Mouse (Mus musculus) forebrain, postnatal 0 days (tissue): Measurements from ENCODE around the gene Gimap8. TPM values are rescaled to one million over a fixed set of nuclear protein-coding genes. Genes with fewer than 3 reads are reported as not detected.
"Not testable (repeated sequence)": the region's sequence is repeated elsewhere in the genome, so short reads cannot be mapped to it uniquely, and the experiment has no call there.

Source experiments
- ATAC-seq: fragments of 200-750 bp; cut with Nextera tagmentation; 2 replicates; pipeline ENCODE4 v1.8.0; 2017; ENCODE audit warnings: mild to moderate bottlenecking, moderate library complexity
- DNase-seq: peaks from one replicate; pipeline ENCODE4 v3.0.0-alpha.2; 2015
- H3K27ac ChIP-seq: fragments of 300-500 bp; sonication (generic); 2 replicates; pipeline ENCODE4 v1.5.1; 2014; ENCODE audit warnings: low read depth, mild to moderate bottlenecking, antibody characterized with exemption, low read length, moderate library complexity, mixed read lengths
- H3K27me3 ChIP-seq: fragments of 300-500 bp; sonication (generic); 2 replicates; pipeline ENCODE4 v1.6.1; 2014; ENCODE audit warnings: mild to moderate bottlenecking, low read length, mixed read lengths; ENCODE audit not compliant: insufficient read depth
- H3K36me3 ChIP-seq: fragments of 300-500 bp; sonication (generic); 2 replicates; pipeline ENCODE4 v1.6.1; 2014; ENCODE audit warnings: mild to moderate bottlenecking, moderate library complexity; ENCODE audit not compliant: insufficient read depth
- H3K4me1 ChIP-seq: fragments of 300-500 bp; sonication (generic); 2 replicates; pipeline ENCODE4 v1.6.1; 2014; ENCODE audit warnings: antibody characterized with exemption; ENCODE audit not compliant: insufficient read depth
- H3K4me2 ChIP-seq: fragments of 300-500 bp; sonication (generic); 2 replicates; pipeline ENCODE4 v1.6.1; 2014; ENCODE audit warnings: low read depth, mild to moderate bottlenecking, moderate library complexity
- H3K4me3 ChIP-seq: fragments of 300-500 bp; sonication (generic); 2 replicates; pipeline ENCODE4 v1.5.1; 2014; ENCODE audit warnings: low read depth, low read length, mixed read lengths
- H3K9ac ChIP-seq: fragments of 300-500 bp; sonication (generic); 2 replicates; pipeline ENCODE4 v1.6.1; 2014; ENCODE audit warnings: mild to moderate bottlenecking
- H3K9me3 ChIP-seq: fragments of 300-500 bp; sonication (generic); 2 replicates; pipeline ENCODE4 v1.6.1; 2016; ENCODE audit warnings: low read length
- CTCF ChIP-seq: sonication (generic); IDR thresholded peaks from 2 replicates; pipeline ENCODE4 v1.5.1; 2016; ENCODE audit warnings: antibody characterized with exemption, control low read depth, low read depth
- WGBS: fragments of 180-500 bp; shearing (Covaris S2); extraction: QIAGEN DNeasy Blood & Tissue Kit; methylation state at CpG from one replicate; pipeline ENCODE4 v1.1.7; 2014; 5-methylcytosine and 5-hydroxymethylcytosine counted together
- polyA plus RNA-seq: library from polyadenylated mRNA; unstranded; fragments of >200 nt; fragmentation: Nextera tagmentation; extraction: Ambion mirVana; gene quantifications from 2 replicates; pipeline ENCODE4 v1.2.1, GENCODE M21; 2015
- total RNA-seq: library from RNA; depleted of rRNA; stranded (reverse); fragments of >200 nt; gene quantifications from 2 replicates; pipeline ENCODE4 v1.2.3, GENCODE M21; 2014

Gimap8 gene
- total and polyA plus RNA-seq, 2 experiments from 2014 or later = 0.46 to 2.2 TPM

- no peak for TF ChIP-seq CTCF
- Histone ChIP-seq H3K9ac (no peak overlapping the region), H3K4me3 (no peak overlapping the region), H3K9me3 (no peaks in the 10 kb centered on the region), H3K36me3 (no peaks in the 10 kb centered on the region), H3K4me1 (no peaks in the 10 kb centered on the region), H3K27ac (no peak overlapping the region), H3K4me2 (no peak overlapping the region), H3K27me3 (no peaks in the 10 kb centered on the region)
- DNase-seq (no peak), ATAC-seq (no peak)
- 92% methylated on average over 4 of the region's 4 CpGs for WGBS
These were observed 31.4 kb downstream of the Gimap8 start for GRCm38 (mm10) chr6:48678391-48678790.

DNA sequence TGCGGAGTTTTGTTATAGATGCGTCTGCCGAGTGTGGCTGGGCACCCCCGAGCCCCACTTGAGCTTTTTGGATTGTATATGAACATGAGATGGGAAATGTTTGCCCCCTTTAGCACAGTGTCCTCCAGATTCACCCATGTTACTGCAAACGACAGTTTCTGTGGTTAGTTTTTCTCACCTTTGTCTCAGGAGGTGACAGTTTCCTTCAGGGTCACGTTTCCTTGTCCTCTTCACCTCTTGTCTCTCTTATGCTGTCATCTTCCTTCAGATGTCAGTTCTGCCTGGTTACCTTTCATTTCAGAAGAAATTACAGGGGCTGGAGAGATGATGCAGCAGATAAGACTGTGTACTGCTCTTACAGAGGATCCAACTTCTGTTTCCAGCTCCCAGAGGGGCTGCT is 32.7 kb downstream of the Gimap8 start:
- Histone ChIP-seq H3K9me3 (no peaks in the 10 kb centered on the region), H3K27ac (no peak overlapping the region), H3K4me3 (no peak overlapping the region), H3K9ac (no peak overlapping the region), H3K27me3 (no peaks in the 10 kb centered on the region), H3K36me3 (no peaks in the 10 kb centered on the region), H3K4me2 (no peak overlapping the region), H3K4me1 (no peaks in the 10 kb centered on the region)
- ATAC-seq = no peak
- no peak for DNase-seq
- TF ChIP-seq CTCF = no peak
- 86% methylated on average over 6 of the region's 6 CpGs for WGBS

GRCm38 (mm10) chr6:48680421-48680820 is 33.4 kb downstream of the Gimap8 start:
- no peaks in the 10 kb centered on the region for H3K9me3 ChIP-seq
- no peak for TF ChIP-seq CTCF
- H3K4me2 ChIP-seq = no peak overlapping the region
- DNase-seq (no peak), ATAC-seq (no peak)
- H3K27me3 ChIP-seq = no peaks in the 10 kb centered on the region
- 85% methylated on average over 5 of the region's 5 CpGs for WGBS
- no peak overlapping the region for H3K4me3 ChIP-seq
- no peaks in the 10 kb centered on the region for H3K4me1 ChIP-seq
- H3K27ac ChIP-seq = no peak overlapping the region
- no peaks in the 10 kb centered on the region for H3K36me3 ChIP-seq
- H3K9ac ChIP-seq = no peak overlapping the region

DNA sequence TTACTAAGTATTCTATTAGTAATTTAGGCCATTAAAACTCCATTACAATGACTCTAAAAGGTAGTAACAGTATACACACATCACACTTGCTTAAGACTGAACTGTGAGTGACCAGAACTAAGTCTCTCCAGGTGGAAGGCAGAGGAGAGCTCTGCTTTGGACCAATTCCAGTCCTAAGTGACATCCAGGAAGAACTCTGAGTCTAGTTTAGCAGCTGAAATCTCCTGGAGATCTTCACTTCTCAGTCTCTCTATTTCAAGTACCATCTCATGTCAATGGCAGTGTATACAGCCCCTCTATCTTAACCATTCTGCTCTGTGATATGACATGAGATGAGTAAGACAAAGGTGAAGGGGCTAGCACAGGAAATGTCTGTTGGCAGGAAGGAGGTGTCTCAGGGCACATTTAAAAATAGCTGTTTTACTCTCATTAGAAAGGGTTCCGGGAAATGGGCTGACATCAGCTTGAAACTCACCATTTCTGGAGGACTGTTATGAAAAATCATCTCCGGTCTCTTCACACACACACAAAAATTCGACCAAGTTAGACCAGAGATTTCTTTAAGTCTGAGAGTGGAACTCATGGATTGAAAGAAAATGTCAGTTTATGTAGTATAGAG is 34.5 kb downstream of the Gimap8 start:
- no peak overlapping the region for H3K9ac ChIP-seq
- H3K4me1 ChIP-seq = no peaks in the 10 kb centered on the region
- H3K9me3 ChIP-seq = no peaks in the 10 kb centered on the region
- DNase-seq = no peak
- 83% methylated on average over 3 of the region's 3 CpGs for WGBS
- H3K27ac ChIP-seq = no peak overlapping the region
- H3K27me3 ChIP-seq = no peaks in the 10 kb centered on the region
- no peak for TF ChIP-seq CTCF
- ATAC-seq = no peak
- H3K4me2 ChIP-seq = no peak overlapping the region
- no peaks in the 10 kb centered on the region for H3K36me3 ChIP-seq
- no peak overlapping the region for H3K4me3 ChIP-seq

GRCm38 (mm10) chr6:48682271-48682670 is 35.2 kb downstream of the Gimap8 start:
- Histone ChIP-seq H3K4me1 (no peaks in the 10 kb centered on the region), H3K9me3 (no peaks in the 10 kb centered on the region), H3K4me2 (no peak overlapping the region), H3K27ac (no peak overlapping the region), H3K27me3 (no peaks in the 10 kb centered on the region), H3K4me3 (no peak overlapping the region), H3K9ac (no peak overlapping the region), H3K36me3 (no peaks in the 10 kb centered on the region)
- no peak for TF ChIP-seq CTCF
- 74% methylated on average over 4 of the region's 4 CpGs for WGBS
- no peak for ATAC-seq
- no peak for DNase-seq

- 96% methylated on average over 3 of the region's 4 CpGs for WGBS
- DNase-seq = not testable (repeated sequence)
These were observed 36.3 kb downstream of the Gimap8 start for GRCm38 (mm10) chr6:48683263-48683821.

DNA sequence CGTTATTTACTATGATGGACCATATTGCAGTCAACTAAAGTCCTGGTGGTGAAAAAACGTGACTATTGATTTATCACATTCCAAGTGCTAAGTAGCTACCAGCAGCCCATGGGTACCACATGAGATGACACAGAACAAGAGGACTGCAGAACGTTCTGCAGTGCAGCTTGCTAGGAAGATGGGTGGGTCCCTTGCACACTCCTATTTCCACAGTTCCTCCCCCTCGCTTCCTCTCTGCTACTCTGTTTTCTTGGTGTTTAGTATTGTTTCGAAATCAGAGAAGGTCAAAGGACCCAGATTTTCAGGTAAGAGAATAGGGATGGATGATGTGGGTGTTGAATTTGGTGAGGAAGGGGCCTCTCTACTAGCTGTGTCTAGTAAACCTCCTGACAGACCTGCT is 37.3 kb downstream of the Gimap8 start, which contains the start of gene Gimap4:
Gimap4 (plus strand) TSS at position 231 of the 400 bp plus-strand sequence.
- Histone ChIP-seq H3K27ac (no peak within 1 kb of the TSS), H3K36me3 (no peaks in the 10 kb centered on the region), H3K9ac (no peak within 1 kb of the TSS), H3K4me1 (no peaks in the 10 kb centered on the region), H3K9me3 (no peaks in the 10 kb centered on the region), H3K4me2 (no peak within 1 kb of the TSS), H3K4me3 (no peak within 1 kb of the TSS), H3K27me3 (no peaks in the 10 kb centered on the region)
- TF ChIP-seq CTCF = no peak
- ATAC-seq = no peak
- 75% methylated on average over 5 of the region's 5 CpGs for WGBS
- DNase-seq = no peak

More at GRCm38 (mm10) chr6:48683263-48683821, 36.3 kb downstream of the Gimap8 start:
- not testable (repeated sequence) for H3K9me3 ChIP-seq, ATAC-seq, H3K4me1 ChIP-seq, H3K4me2 ChIP-seq, H3K9ac ChIP-seq, H3K27ac ChIP-seq, H3K4me3 ChIP-seq, H3K36me3 ChIP-seq, H3K27me3 ChIP-seq
